Mouse (Mus musculus): ENCODE data around the gene Etv2. TPM values are rescaled to one million over a fixed set of nuclear protein-coding genes. Genes with fewer than 3 reads are reported as not detected.
A peak's percentile ranks its signal among the peaks of the same experiment; 100 is the strongest.

Gene Etv2
- polyA plus RNA-seq, 1 experiment from 2014 or later, result not detected

DNA sequence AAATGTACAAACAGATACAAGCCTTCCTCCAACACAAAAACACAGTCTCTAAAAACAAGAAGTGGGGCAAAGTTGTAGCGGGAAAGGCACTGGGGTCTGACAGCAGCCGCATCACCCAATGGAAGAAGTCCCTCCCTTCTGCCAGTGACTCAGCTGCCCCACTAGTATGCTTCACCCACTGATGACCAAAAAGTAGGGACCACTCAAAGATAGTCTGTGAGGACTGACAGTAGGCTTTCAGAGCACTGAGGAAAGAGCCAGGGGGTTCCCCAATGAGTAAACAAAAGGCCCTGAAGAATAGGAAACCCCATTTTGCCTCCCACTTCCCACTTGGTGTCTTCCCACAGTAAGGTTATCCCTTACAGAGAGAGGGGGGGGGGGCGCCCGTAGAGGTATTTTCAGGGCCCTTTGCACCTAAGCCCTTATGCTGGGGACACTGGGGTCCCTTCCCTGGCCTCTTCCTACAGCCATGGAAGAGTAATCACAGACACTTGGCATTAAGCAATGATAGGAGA lies 41.1 kb downstream of the Etv2 start:
- no peaks in the 10 kb centered on the region for H3K27me3 ChIP-seq (ENCODE audit: control insufficient read depth, insufficient read depth, low read length)
- H3K4me3 ChIP-seq (replicated peaks; ENCODE audit: low read depth, low read length), result no peak overlapping the region
- no peak overlapping the region for H3K27ac ChIP-seq (replicated peaks; ENCODE audit: low read depth, low read length)
- ATAC-seq (ENCODE audit: low FRiP score, low TSS enrichment) (no peak), DNase-seq (no peak)
- WGBS, result 58% methylated on average over 4 of the region's 4 CpGs
- no peaks in the 10 kb centered on the region for H3K36me3 ChIP-seq (ENCODE audit: control insufficient read depth, insufficient read depth, low read length)
- H3K4me2 ChIP-seq (ENCODE audit: low read length), result no peak overlapping the region
- H3K4me1 ChIP-seq (ENCODE audit: control insufficient read depth, insufficient read depth, low read length), result 0 out of 2 replicates have a peak, but pooled peaks cover 2% of the 10 kb centered on the region
- H3K9ac ChIP-seq (replicated peaks; ENCODE audit: low read length), result no peak overlapping the region
- H3K9me3 ChIP-seq (ENCODE audit: control insufficient read depth, low read length), result no peaks in the 10 kb centered on the region

DNA sequence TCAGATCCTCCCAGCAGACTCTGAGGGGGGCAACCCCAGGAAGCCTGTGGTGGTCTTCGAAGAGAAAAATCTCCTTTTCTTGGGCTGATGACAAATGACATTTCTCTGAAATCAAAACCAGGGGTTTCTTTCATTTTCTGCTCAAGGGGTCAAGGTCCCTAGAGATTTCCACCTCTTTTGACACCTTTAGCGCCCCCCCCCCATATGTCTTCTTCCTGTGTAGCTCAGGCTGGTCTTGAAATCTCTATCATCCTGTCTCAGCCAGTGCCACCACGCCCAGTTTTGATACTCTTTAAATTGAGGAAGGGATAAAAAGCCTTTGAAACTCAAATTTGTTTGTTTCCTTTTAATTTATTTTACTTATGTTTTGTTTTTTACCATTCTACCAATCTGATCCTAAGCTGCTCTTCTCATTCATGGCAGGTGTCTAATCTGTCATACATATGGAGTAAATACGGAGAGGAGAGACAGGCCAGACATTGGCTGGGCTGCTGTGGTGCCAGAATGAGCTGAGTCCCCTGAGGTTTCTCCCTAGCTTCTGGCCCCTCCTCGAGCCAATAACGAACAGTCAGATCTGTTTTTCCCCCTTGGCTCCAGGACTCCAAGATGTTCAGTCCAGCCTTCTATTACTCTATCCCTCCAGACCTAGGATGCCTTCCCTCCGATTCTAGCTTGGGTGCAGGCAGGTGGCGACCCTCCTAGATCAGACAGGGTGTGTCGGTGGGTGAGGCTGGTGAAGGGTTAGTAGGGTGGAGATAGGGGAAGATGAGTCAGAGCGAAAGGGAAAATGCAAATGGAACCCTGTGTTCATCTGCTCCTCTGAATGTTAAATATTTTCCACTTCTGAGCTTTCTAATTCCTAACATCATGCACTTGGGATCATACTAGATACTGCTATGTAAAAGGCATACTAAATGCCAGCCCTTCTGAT lies 41.8 kb downstream of the Etv2 start:
- H3K27me3 ChIP-seq (ENCODE audit: control insufficient read depth, insufficient read depth, low read length), result no peaks in the 10 kb centered on the region
- H3K36me3 ChIP-seq (ENCODE audit: control insufficient read depth, insufficient read depth, low read length), result no peaks in the 10 kb centered on the region
- no peak overlapping the region for H3K9ac ChIP-seq (replicated peaks; ENCODE audit: low read length)
- H3K4me2 ChIP-seq (ENCODE audit: low read length), result no peak overlapping the region
- no peaks in the 10 kb centered on the region for H3K4me1 ChIP-seq (ENCODE audit: control insufficient read depth, insufficient read depth, low read length)
- H3K9me3 ChIP-seq (ENCODE audit: control insufficient read depth, low read length), result no peaks in the 10 kb centered on the region
- 72% methylated on average over 10 of the region's 10 CpGs for WGBS
- H3K27ac ChIP-seq (replicated peaks; ENCODE audit: low read depth, low read length), result no peak overlapping the region
- DNase-seq (no peak), ATAC-seq (ENCODE audit: low FRiP score, low TSS enrichment) (no peak)
- H3K4me3 ChIP-seq (replicated peaks; ENCODE audit: low read depth, low read length), result no peak overlapping the region

DNA sequence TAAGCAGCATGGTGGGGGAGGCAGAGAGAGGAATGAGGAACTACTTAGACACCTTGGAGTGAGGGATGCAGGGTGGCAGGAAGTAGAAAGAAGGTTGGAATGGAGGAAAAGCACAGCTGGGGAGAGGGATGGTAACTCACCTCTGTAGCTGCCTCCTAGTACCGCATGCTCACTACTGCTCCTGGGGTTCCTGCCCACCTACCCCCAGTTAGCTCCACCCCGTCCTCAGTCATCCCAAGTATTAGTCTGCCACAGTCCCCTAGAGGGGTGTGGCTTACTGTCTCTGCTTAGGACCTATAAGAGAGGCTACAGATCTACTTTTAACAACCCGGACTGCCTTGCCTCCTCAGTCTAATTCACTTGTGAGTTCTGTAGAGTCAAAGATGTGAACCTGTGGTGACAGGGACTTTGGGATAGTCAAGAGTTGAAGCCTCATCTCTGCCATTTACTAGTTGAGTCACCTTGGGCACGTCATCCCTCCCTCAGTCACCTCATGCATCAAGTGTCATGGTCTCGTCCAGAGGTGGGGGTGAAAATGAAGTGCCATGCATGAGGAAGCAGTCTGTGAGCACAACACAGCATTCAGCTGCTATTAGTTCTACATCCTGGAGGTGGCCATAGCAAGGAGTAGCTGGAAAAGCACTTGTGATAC lies 42.8 kb downstream of the Etv2 start:
- ATAC-seq (ENCODE audit: low FRiP score, low TSS enrichment), result no peak
- no peak overlapping the region for H3K4me3 ChIP-seq (replicated peaks; ENCODE audit: low read depth, low read length)
- DNase-seq, result no peak
- no peak overlapping the region for H3K9ac ChIP-seq (replicated peaks; ENCODE audit: low read length)
- H3K27ac ChIP-seq (replicated peaks; ENCODE audit: low read depth, low read length), result no peak overlapping the region
- no peak overlapping the region for H3K4me2 ChIP-seq (ENCODE audit: low read length)
- no peaks in the 10 kb centered on the region for H3K4me1 ChIP-seq (ENCODE audit: control insufficient read depth, insufficient read depth, low read length)
- H3K9me3 ChIP-seq (ENCODE audit: control insufficient read depth, low read length), result no peaks in the 10 kb centered on the region
- H3K27me3 ChIP-seq (ENCODE audit: control insufficient read depth, insufficient read depth, low read length), result no peaks in the 10 kb centered on the region
- H3K36me3 ChIP-seq (ENCODE audit: control insufficient read depth, insufficient read depth, low read length), result no peaks in the 10 kb centered on the region
- 57% methylated on average over 5 of the region's 5 CpGs for WGBS

DNA sequence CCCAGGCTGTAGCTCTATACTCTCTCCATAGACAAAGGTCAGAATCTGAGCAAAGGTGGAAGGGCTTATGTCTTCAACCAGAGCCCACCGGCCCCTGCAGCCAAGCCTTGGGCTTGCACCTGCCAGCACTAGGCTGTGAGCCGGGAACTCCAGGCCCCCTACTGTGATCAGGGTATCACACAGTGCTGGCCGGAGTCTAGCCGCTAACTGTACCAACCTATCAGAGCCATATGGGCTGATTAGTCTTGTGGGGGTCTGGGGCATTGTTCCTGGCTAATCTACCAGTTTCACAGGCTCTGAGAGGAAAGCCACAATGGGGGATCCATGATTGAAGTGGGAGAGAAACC lies 44.1 kb downstream of the Etv2 start:
- ATAC-seq (ENCODE audit: low FRiP score, low TSS enrichment), result no peak
- H3K36me3 ChIP-seq (ENCODE audit: control insufficient read depth, insufficient read depth, low read length), result peaks cover 2% of the 10 kb centered on the region; the same call in 1 of the 2 replicates
- peaks cover 10% of the 10 kb centered on the region for H3K4me1 ChIP-seq (ENCODE audit: control insufficient read depth, insufficient read depth, low read length)
- 27% methylated on average over 4 of the region's 4 CpGs for WGBS
- no peaks in the 10 kb centered on the region for H3K9me3 ChIP-seq (ENCODE audit: control insufficient read depth, low read length)
- H3K4me3 ChIP-seq (replicated peaks; ENCODE audit: low read depth, low read length), result no peak overlapping the region
- no peaks in the 10 kb centered on the region for H3K27me3 ChIP-seq (ENCODE audit: control insufficient read depth, insufficient read depth, low read length)
- H3K4me2 ChIP-seq (ENCODE audit: low read length), result no peak overlapping the region
- H3K9ac ChIP-seq (replicated peaks; ENCODE audit: low read length), result no peak overlapping the region
- DNase-seq, result no peak
- no peak overlapping the region for H3K27ac ChIP-seq (replicated peaks; ENCODE audit: low read depth, low read length)

DNA sequence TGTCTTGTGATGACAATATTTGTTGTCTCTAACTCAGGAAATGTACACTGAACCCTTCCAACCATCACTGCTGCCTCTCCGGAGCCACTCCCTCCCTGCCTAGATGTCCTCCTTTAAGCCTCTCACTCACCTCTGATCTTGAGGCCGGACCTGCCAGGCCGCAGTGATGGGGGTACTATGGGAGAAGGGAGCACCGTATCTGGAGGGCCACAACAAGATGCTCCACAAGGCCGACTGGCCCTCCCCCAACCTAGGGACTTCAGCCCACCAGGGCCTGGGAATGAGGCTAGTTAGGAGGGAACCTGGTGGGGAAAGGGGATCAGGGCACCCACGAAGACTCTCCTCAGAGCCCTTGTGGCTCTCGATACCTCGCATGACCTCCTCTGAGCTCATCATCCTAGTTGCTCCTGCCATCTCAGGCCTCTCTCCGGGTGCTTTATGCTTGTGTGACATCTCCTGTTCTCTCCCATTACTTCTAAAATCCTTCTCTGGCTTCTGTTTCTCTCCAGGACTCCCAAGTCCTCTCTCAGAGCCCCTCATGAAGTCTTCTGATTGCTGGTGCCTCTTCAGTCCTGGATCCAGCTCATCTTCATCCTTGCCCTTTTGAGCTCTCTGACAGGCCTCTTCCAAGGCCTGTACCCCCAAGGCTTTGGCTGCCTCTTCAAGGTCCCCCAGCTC lies 44.6 kb downstream of the Etv2 start:
- DNase-seq, result no peak
- no peak overlapping the region for H3K27ac ChIP-seq (replicated peaks; ENCODE audit: low read depth, low read length)
- peaks cover 7% of the 10 kb centered on the region; the same call in 1 of the 2 replicates for H3K36me3 ChIP-seq (ENCODE audit: control insufficient read depth, insufficient read depth, low read length)
- no peak overlapping the region for H3K9ac ChIP-seq (replicated peaks; ENCODE audit: low read length)
- H3K4me3 ChIP-seq (replicated peaks; ENCODE audit: low read depth, low read length), result no peak overlapping the region
- H3K4me2 ChIP-seq (ENCODE audit: low read length), result no peak overlapping the region
- no peak for ATAC-seq (ENCODE audit: low FRiP score, low TSS enrichment)
- peaks cover 10% of the 10 kb centered on the region for H3K4me1 ChIP-seq (ENCODE audit: control insufficient read depth, insufficient read depth, low read length)
- H3K27me3 ChIP-seq (ENCODE audit: control insufficient read depth, insufficient read depth, low read length), result no peaks in the 10 kb centered on the region
- 88% methylated on average over 9 of the region's 9 CpGs for WGBS
- H3K9me3 ChIP-seq (ENCODE audit: control insufficient read depth, low read length), result no peaks in the 10 kb centered on the region

DNA sequence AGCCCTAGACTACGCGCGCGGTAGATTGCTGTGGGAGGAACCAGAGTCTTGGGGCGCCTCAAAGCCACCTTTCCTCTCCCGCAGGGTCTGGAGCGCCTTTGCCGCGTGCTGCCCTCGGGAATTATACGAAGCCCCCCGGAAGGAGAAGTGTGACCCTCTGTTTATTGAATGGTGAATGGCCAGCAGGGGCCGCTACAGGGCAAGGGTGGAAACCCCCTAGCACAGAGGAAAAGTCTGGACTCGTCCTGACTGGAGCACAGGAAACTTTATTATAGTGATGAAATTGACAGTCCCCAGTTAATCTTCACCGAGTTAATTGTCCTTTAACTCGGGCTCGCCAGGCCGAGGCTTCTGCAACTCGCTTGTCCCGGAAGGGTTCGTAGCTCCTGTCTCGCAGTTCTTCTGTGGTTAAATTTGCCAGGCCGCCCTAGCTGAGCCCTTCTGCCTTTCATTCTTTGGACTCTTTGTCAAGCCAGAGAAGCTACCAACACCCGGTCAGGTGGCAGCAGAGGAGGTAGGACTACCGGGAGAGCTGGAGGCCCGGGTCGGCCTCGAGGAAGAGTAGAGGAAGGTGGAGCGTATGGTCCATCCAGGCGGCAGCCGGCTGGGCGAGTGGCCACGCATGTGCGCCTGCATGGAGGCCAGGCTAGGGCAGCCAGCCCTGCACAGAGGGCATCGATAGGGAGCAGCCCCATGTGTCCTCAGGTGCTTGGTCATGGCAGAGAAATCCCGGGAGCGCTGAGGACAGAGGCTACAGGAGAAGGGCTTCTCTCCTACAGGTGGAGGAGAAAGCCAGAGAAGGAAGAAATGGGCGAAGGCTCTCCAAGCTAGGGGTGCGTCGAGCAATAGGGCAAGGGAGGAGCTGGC lies 46.0 kb downstream of the Etv2 start:
- 30% methylated on average over 40 of the region's 40 CpGs for WGBS
- H3K36me3 ChIP-seq (ENCODE audit: control insufficient read depth, insufficient read depth, low read length), result peaks cover 21% of the 10 kb centered on the region
- H3K9ac ChIP-seq (replicated peaks; ENCODE audit: low read length), result peak overlapping the region; percentile 97
- H3K9me3 ChIP-seq (ENCODE audit: control insufficient read depth, low read length), result no peaks in the 10 kb centered on the region
- peak overlapping the region; percentile 94 for H3K27ac ChIP-seq (replicated peaks; ENCODE audit: low read depth, low read length)
- H3K4me2 ChIP-seq (ENCODE audit: low read length), result peak overlapping the region; percentile 72
- DNase-seq, result peak; percentile 94
- peak; percentile 65 for ATAC-seq (ENCODE audit: low FRiP score, low TSS enrichment)
- H3K4me1 ChIP-seq (ENCODE audit: control insufficient read depth, insufficient read depth, low read length), result peaks cover 10% of the 10 kb centered on the region
- H3K4me3 ChIP-seq (replicated peaks; ENCODE audit: low read depth, low read length), result peak overlapping the region; percentile 95
- no peaks in the 10 kb centered on the region for H3K27me3 ChIP-seq (ENCODE audit: control insufficient read depth, insufficient read depth, low read length)

DNA sequence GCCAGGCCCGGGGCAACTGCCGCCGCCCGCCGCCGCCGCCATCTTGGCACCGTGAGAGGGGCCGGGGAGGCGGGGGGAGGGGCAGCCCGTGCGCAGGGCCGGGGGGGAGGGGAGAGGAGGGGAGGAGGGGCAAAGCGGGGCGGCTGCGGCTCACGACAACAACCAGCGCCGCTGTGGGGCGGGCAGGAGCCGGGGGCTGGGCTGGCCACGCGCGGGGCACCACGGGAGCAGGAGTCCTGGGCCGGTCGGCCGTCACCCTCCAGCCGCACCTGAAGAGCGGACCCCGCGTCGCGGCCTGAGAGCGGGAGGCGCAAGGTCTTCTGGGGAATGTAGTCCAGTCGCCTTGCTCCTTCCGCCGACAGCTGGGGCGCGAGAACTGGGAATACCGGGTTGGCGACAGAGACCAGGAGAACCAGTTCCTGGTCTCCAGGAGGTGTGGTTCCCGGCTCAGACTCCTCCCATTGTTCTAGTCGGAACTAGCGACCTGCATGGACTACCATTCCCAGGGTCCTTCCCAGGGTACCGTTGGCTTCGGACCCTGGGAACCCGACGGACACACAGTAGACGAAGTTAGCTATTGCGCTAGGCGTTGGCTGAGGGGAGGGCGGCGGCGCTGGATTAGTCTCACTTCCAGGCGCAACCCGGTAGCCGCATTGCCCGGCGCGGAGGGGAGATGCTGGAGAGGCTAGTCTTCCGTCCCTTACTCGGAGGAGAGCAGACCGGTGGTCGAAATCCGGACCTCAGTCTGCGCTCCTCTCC lies 46.8 kb downstream of the Etv2 start, which contains the start of gene Kmt2b:
Gene Kmt2b (minus strand): TSS at position 51 of the 759 bp plus-strand sequence.
- H3K4me1 ChIP-seq (ENCODE audit: control insufficient read depth, insufficient read depth, low read length), result peaks cover 10% of the 10 kb centered on the region

More for the DNA sequence above, 46.8 kb downstream of the Etv2 start, which contains the start of gene Kmt2b:
- H3K27ac ChIP-seq (replicated peaks; ENCODE audit: low read depth, low read length), result peak within 1 kb of the TSS; percentile 94
- no peaks in the 10 kb centered on the region for H3K27me3 ChIP-seq (ENCODE audit: control insufficient read depth, insufficient read depth, low read length)
- ATAC-seq (ENCODE audit: low FRiP score, low TSS enrichment) (peak; percentile 95), DNase-seq (peak; percentile 97)
- no peaks in the 10 kb centered on the region for H3K9me3 ChIP-seq (ENCODE audit: control insufficient read depth, low read length)
- H3K4me2 ChIP-seq (ENCODE audit: low read length), result peak within 1 kb of the TSS; percentile 72
- H3K9ac ChIP-seq (replicated peaks; ENCODE audit: low read length), result peak within 1 kb of the TSS; percentile 97
- under 1% methylated on average over 56 of the region's 68 CpGs for WGBS
- H3K4me3 ChIP-seq (replicated peaks; ENCODE audit: low read depth, low read length), result peak within 1 kb of the TSS; percentile 95
- H3K36me3 ChIP-seq (ENCODE audit: control insufficient read depth, insufficient read depth, low read length), result peaks cover 29% of the 10 kb centered on the region

All from midbrain, embryonic 14.5 days (tissue).